Mouse (Mus musculus) kidney, adult 2 months (tissue): ENCODE measurements around the gene Sf3b3.

Experiments used
- CTCF ChIP-seq: fragments of 200-500 bp; conservative IDR thresholded peaks from 2 replicates; pipeline ENCODE4 v1.5.1; 2011; ENCODE audit warnings: low read depth, mild to moderate bottlenecking, control low read depth, low read length, moderate library complexity, mixed read lengths; ENCODE audit not compliant: insufficient read depth, insufficient read length
- POLR2A ChIP-seq: fragments of 200-500 bp; IDR thresholded peaks from one replicate; pipeline ENCODE4 v1.6.1; 2011; ENCODE audit warnings: low read depth, low read length, control low read depth

DNA sequence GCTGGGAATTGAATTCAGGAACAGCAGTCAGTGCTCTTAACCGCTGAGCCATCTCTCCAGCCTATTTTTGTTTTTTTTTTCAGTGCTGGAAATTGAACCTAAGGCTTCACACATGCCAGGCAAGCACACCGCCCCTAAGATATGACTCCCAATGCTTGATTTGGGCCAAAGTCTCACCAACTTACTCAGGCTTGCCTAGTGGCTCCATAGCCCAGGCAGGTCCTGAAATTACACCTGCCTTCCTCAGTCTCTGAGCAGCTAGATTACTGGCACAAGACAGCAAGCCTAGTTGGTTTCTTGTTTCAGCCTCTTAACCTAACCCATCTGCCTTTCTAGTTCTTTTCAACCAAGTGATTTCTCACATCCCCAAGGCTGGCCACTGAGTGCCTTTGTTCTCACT lies 23.9 kb upstream of the Sf3b3 start:
- TF ChIP-seq POLR2A (no peak), CTCF (no peak)
